Mouse (Mus musculus) cerebellum, postnatal 4 days (tissue): Measurements from ENCODE around the gene Pcca.
"Not testable (repeated sequence)": the region's sequence is repeated elsewhere in the genome, so short reads cannot be mapped to it uniquely, and the experiment has no call there.

Experiments used
- DNase-seq, 2 experiments: peaks; one replicate each; pipeline ENCODE4 v3.0.0; 2022; ENCODE audit warnings: low spot score in 2 of 2, mixed read lengths in 1 of 2

Gene Pcca

DNA sequence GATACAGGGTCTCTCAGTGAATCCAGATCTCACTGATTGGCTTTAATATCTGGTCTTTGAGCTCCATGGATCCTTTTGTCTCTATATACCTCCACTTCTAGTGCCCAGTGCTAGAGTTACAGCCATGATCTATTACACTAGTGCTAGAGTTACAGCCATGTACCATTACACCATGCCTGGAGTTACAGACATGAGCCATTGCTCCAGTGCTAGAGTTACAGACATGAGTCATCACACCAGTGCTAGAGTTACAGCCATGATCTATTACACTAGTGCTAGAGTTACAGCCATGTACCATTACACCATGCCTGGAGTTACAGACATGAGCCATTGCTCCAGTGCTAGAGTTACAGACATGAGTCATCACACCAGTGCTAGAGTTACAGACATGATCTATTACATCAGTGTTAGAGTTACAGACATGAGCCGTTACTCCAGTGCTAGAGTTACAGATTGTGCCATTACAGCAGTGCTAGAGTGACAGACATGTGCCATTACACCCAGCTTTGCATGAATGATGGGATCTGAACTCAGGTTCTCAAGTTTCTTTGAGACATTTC, 26.8 kb downstream of the Pcca start:
- not testable (repeated sequence) for DNase-seq

- DNase-seq: no peak
Observed at GRCm38 (mm10) chr14:122570862-122571261, 36.7 kb downstream of the Pcca start.

DNA sequence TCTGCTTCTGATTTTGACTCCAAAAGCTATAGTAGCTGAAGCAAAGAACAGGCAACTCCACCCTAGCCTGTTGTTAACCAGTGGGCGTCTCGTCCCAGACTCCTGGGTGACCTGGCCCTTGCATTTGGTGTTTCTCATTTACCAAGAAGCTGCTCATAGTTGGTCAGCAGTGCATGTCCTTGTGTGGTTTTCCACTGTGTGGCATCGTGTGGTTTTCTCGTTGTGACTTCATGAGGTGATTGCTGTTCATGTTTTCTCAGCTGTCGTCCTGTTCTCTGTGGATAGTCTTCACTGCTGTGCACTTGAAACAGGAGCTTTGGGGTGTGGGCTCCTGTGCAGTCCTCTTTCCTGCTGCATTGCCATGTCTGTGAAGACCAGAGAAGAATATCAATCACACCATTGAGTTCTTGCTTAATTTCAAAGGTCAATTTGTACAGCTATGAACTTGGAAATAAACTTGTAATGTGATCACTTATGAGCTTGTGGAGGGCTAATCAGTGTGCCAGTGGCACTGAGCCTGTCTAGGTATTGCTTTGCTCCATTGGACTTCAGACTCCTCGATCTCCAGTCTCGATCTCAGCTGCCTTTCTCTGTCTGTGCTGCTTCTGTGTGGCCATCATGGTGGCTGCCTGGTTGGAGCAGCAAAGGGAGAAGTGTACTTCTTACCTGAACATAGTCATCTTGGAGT, 40.1 kb downstream of the Pcca start:
- no peak for DNase-seq

DNA sequence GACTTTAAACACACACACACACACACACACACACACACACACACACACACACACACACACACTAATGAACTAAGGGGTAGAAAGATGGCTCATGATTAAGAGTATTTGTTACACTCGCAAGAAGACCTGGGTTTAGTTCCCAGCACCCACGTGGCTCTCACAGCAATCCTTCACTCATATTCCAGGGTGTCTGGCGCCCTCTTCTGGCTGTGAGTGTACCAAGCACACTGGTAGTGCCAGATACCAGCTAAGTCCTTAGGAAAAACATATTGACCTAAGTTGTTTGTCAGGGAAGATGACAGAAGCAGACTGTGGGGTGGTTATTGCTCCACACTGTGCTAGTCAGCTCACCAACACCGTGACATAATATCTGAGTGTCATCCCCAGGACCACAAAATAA, 43.7 kb downstream of the Pcca start:
- no peak for DNase-seq

DNA sequence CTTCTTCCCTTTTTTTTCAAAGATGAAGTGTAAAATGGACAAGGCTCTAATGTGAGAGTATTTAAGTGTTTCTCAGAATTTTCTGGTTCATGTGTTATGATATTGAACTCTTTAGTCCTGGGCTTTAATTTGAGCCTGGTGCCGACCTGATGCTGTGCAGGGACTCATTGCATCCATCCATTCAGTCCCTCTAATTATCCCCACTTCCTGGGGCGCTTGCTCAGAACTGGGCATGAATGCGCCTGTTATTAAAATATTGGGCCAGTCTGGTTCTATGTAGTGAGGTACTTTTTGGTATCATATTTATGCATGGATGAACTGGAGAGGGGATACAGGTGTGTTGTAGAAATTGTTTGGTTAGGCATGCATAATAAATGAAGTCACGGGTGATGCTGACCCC, 47.9 kb downstream of the Pcca start:
- no peak for DNase-seq

- no peak for DNase-seq
Observed at GRCm38 (mm10) chr14:122582491-122583077, 48.5 kb downstream of the Pcca start.

- not testable (repeated sequence) for DNase-seq
Observed at GRCm38 (mm10) chr14:122584087-122584486, 50.0 kb downstream of the Pcca start.

DNA sequence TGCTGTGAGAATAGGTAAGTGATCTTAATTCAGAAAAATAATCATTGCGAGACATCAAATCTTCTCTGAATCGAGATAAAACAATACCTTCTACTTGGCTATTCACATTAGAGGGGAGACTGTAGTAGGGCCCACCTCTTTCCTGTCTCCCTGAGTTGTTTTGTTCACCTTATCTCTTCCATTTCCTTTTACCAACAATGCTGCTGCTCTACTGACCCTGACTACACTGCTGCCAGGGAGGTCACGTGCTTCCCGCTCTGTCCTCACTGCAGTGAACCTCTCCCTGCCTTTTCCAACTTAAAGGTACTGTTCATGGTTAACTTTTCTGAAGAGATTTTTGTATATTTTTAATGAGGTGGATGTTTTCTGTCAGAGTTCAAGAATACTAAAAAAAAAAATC, 52.8 kb downstream of the Pcca start:
- no peak for DNase-seq

- no peak for DNase-seq
Observed at GRCm38 (mm10) chr14:122597534-122597933, 63.4 kb downstream of the Pcca start.

DNA sequence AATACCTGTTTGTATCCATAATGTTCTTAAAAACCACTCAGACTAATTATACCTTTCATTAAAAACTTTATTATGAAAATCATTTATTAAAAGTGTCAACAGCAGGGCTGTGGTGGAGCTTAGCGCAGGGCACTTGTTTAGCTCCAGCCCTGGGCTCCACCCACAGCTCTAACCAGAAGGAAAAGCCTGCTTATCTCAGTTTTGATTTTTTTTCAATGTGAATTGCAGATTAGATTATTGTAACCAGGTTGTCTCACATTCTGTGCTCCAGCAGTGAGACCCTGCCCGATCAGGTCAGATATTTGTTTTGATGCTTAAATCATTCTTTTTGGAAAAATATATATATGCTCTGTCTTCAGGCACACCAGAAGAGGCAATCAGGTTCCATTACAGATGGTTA, 64.7 kb downstream of the Pcca start:
- no peak for DNase-seq

GRCm38 (mm10) chr14:122599839-122600238, 65.7 kb downstream of the Pcca start:
- DNase-seq: no peak

DNA sequence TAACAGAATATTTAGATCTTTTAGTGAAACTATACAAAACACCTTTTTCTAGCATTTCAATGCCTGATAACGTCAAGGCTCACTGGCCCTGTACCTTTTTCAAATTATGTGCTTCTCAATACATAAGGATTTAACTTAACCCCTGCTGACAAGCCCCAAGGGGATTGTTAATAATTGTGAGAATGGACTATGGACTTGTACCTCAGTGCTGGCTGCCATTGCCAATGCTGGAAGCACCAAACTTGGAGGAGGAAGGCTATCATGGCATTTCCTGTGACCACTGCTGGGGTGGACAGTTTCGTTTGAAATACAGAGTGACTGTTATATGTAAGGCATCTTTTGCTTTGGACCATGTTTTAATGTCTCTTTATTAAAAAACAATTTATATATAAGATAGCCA, 68.6 kb downstream of the Pcca start:
- no peak for DNase-seq

- no peak for DNase-seq
Observed at GRCm38 (mm10) chr14:122606499-122606898, 72.4 kb downstream of the Pcca start.

GRCm38 (mm10) chr14:122607456-122607855, 73.3 kb downstream of the Pcca start:
- no peak for DNase-seq

DNA sequence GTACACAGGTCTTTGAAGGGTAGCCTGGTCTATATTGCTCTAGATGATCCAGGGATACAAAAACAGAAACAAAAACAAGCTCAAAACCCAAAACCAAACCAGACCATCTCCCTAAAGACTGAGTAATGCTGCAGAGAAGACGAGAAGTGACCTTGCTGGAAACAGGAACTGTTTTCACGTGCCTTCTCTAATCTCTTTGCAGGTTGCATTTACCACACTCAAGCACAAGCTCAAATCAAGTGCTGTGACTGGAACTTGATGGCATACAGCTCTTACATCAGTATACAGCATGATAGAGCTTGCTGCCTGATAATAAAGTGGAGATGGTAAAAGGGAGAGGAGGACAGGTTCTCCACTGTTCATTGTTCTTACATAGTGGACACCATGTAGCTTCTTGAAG, 74.2 kb downstream of the Pcca start:
- no peak for DNase-seq

DNA sequence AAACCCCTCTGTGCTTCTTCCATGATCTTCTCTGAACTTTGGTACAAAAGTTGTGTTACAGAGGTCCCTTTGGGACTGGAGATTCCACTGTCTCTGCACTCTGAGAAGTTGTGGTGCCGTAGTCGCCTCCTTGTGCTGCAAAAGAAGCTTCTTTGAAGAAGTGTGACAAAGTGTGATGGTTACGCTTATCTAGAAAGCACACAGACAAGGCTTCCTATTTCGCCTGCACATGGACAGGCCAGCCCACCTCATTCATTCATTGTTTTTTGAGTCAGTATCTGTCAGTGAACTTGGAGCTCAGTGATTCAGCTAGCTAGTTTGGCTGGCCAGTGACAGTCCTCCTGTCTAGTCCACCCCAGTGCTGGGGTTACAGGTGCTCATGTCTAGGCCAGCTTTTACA, 76.9 kb downstream of the Pcca start:
- DNase-seq: no peak

GRCm38 (mm10) chr14:122612317-122612716, 78.2 kb downstream of the Pcca start:
- DNase-seq: no peak

- DNase-seq: no peak
Observed at GRCm38 (mm10) chr14:122617656-122618055, 83.5 kb downstream of the Pcca start.

GRCm38 (mm10) chr14:122633416-122633815, 99.3 kb downstream of the Pcca start:
- no peak for DNase-seq

DNA sequence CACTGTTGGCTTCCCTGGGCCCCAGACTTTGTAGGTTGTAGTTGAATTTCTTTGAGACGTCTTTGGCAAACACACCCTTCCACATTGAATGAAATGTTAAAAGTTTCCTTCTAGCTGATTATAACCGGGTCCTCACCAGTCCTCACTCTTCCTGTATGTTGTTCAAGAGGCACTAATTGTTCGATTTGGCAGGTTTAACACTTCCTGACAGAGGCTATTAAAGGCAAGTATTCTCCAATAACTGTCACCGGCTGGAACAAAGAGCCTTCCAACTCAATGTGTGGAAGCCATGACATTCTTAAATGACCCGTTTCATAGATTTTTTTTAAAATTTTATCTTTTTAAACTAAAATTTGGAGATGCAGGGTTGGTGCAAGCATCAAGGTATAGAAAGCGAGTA, 102.5 kb downstream of the Pcca start:
- DNase-seq: no peak

- no peak for DNase-seq
Observed at GRCm38 (mm10) chr14:122637798-122638555, 103.9 kb downstream of the Pcca start.

DNA sequence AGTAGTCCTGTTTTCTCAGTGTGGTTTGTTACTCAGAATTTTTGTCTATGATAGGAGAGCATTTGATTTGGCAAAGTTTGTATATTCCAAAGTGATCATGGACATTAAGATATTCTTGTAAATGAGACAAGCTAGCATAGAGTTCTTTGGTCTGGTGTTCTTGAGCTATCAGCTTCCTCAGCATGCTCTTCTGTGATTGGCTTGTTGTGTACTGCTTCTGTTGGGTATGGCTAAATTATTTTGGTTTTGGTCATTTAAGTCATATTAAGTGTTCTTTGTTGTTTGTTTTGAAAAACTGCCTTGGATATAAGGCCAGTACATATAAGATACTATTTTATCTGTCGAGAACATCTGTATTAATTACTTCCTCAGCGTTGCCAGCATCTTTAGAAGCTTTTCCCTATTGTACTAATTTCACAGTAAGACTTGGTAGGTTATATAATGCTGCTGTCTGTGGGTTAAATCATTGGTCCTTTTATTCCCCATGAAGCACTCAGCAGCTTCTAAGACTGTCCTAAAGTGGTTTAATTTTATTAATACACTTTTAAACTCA, 105.1 kb downstream of the Pcca start:
- DNase-seq: no peak
